Mouse (Mus musculus) adrenal gland, adult 8-10 months (tissue): Measurements from ENCODE around the gene Rgsl1. TPM values are rescaled to one million over a fixed set of nuclear protein-coding genes. Genes with fewer than 3 reads are reported as not detected.

Source experiments
- DNase-seq: peaks from one replicate; pipeline ENCODE4 v3.0.0; 2022
- total RNA-seq, 4 experiments: library from RNA; stranded (reverse); gene quantifications; 2 replicates each; pipeline ENCODE4 v1.2.4; 2022

The Rgsl1 gene
- total RNA-seq, 4 experiments from 2014 or later: 0.10 to 0.65 (median 0.62) TPM; not detected in 1

GRCm38 (mm10) chr1:153740145-153740544 lies 103.8 kb downstream of the Rgsl1 start, which contains the start of gene Rgs16:
Gene Rgs16, plus strand, starts transcription at chr1:153740349.
- DNase-seq: peak; percentile 79

GRCm38 (mm10) chr1:153739437-153740015 lies 104.4 kb downstream of the Rgsl1 start:
- no peak for DNase-seq

GRCm38 (mm10) chr1:153737101-153738085 lies 106.5 kb downstream of the Rgsl1 start:
- no peak for DNase-seq

GRCm38 (mm10) chr1:153736096-153736495 lies 107.8 kb downstream of the Rgsl1 start:
- no peak for DNase-seq

- DNase-seq: no peak
Measured at GRCm38 (mm10) chr1:153734866-153735265, 109.1 kb downstream of the Rgsl1 start.

GRCm38 (mm10) chr1:153733181-153733580 lies 110.8 kb downstream of the Rgsl1 start:
- DNase-seq: no peak

- no peak for DNase-seq
Measured at GRCm38 (mm10) chr1:153730671-153731070, 113.3 kb downstream of the Rgsl1 start.

GRCm38 (mm10) chr1:153729806-153730205 lies 114.1 kb downstream of the Rgsl1 start:
- no peak for DNase-seq

Other genes with a start within 250 kb of the Rgsl1 start
- gene Rgs8, start 191.1 kb downstream of the Rgsl1 start, total RNA-seq: under 1 TPM; 0.03 to 0.25 (median 0.15) TPM
- 10 to 100 TPM in 1 of 4 experiments, 1 to 10 TPM in 3; 2.5 to 18.0 (median 4.7) TPM for gene Rgs16, start 103.8 kb downstream of the Rgsl1 start, total RNA-seq
- gene Rnasel, start 94.7 kb downstream of the Rgsl1 start, total RNA-seq: 10 to 100 TPM in 3 of 4 experiments, 1 to 10 TPM in 1; 9.7 to 25.3 (median 16.9) TPM
- under 1 TPM in 1 of 4 experiments, not detected in 3; 0.14 TPM for gene Teddm1b, start 30.2 kb upstream of the Rgsl1 start, total RNA-seq
- not detected for gene Teddm1a, start 47.6 kb upstream of the Rgsl1 start, total RNA-seq
- gene Glul, start 55.8 kb upstream of the Rgsl1 start, total RNA-seq: 1,000 to 10,000 TPM; 1,068 to 1,277 (median 1,158) TPM
- 1 to 10 TPM in 1 of 4 experiments, under 1 TPM in 3; 0.24 to 1.1 (median 0.59) TPM for gene Teddm2, start 56.1 kb upstream of the Rgsl1 start, total RNA-seq